25 mouse cellular contexts compared by ENCODE assay signal in the genomic region with DNA sequence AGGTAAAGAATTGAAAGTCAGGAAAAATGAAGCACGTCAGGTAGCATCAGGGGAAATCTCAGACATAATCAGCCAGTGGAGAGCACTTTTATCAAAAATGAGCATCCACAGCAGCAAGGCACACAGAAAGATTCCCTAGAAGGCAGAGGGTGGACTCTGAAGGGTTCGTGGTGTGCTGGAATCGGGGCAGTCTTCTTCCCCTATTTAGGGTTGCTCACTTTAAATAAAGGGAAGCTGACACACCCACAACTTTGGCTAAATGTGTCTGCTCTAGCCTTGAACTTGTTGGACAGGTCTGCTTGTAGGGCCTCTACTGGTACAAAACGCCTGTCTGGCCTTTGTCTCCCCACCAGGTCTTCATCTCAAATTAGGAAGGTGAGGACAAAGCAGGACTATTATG.
"Had no signal": no experiment of that assay in that cellular context is flagged by ENCODE, and none has a peak within 500 bp of the region (broad histone marks: within the 10 kb centered on the region; RNA-seq: fewer than 3 reads in every experiment).

No protein-coding gene starts in this region.

- H3K27me3 ChIP-seq: heart, embryonic 13.5 days; heart, embryonic 15.5 days; hindbrain, embryonic 12.5 days; intestine, embryonic 15.5 days; limb, embryonic 13.5 days; limb, embryonic 15.5 days; liver, embryonic 13.5 days had no signal

- H3K4me3 ChIP-seq: heart, adult 2 months; heart, embryonic 13.5 days; heart, embryonic 15.5 days; hindbrain, embryonic 10.5 days; hindbrain, embryonic 12.5 days; intestine, embryonic 15.5 days; left cerebral cortex, adult 2 months; limb, embryonic 13.5 days; limb, embryonic 15.5 days; liver, embryonic 13.5 days had no signal

- H3K9me3 ChIP-seq: heart, embryonic 13.5 days; heart, embryonic 15.5 days; hindbrain, embryonic 10.5 days; hindbrain, embryonic 12.5 days; intestine, embryonic 15.5 days; limb, embryonic 13.5 days; limb, embryonic 15.5 days; liver, embryonic 13.5 days had no signal

- ATAC-seq: hindbrain, embryonic 16.5 days; inflammation-experienced regulatory T-cells, adult 6 months; intestine, embryonic 15.5 days; intestine, postnatal 0 days had no signal

- H3K9ac ChIP-seq: heart, embryonic 13.5 days; heart, embryonic 15.5 days; hindbrain, embryonic 12.5 days; hindbrain, embryonic 14.5 days; intestine, embryonic 15.5 days; limb, embryonic 13.5 days; limb, embryonic 15.5 days; liver, embryonic 13.5 days had no signal

- H3K4me1 ChIP-seq: heart, embryonic 15.5 days; hindbrain, embryonic 10.5 days; hindbrain, embryonic 12.5 days; intestine, embryonic 15.5 days; limb, embryonic 15.5 days; liver, embryonic 13.5 days had no signal

- H3K27ac ChIP-seq: heart, adult 2 months; heart, embryonic 13.5 days; heart, embryonic 15.5 days; hindbrain, embryonic 10.5 days; hindbrain, embryonic 12.5 days; hindbrain, embryonic 14.5 days; intestine, embryonic 15.5 days; left cerebral cortex, adult 2 months; limb, embryonic 13.5 days; limb, embryonic 15.5 days; liver, embryonic 13.5 days had no signal

- DNase-seq: gastrocnemius, postnatal 14 days; gastrocnemius, postnatal 36 days; heart, adult 2 months; heart, postnatal 14 days; heart, postnatal 4 days; kidney, adult 18-20 months; kidney, adult 8-10 months; kidney, postnatal 10 days; kidney, postnatal 25 days; kidney, postnatal 4 days; layer of hippocampus, adult 9-11 months; left cerebral cortex, postnatal 4 days; liver, embryonic 13.5 days had no signal
